Mouse (Mus musculus): ENCODE data around the gene Gm6899. TPM values are rescaled to one million over a fixed set of nuclear protein-coding genes. Genes with fewer than 3 reads are reported as not detected.

Gene Gm6899
- not detected for total RNA-seq (2021)
- long read RNA-seq, experiment 1 = 0 reads
- long read RNA-seq, experiment 2 = 0 reads

DNA sequence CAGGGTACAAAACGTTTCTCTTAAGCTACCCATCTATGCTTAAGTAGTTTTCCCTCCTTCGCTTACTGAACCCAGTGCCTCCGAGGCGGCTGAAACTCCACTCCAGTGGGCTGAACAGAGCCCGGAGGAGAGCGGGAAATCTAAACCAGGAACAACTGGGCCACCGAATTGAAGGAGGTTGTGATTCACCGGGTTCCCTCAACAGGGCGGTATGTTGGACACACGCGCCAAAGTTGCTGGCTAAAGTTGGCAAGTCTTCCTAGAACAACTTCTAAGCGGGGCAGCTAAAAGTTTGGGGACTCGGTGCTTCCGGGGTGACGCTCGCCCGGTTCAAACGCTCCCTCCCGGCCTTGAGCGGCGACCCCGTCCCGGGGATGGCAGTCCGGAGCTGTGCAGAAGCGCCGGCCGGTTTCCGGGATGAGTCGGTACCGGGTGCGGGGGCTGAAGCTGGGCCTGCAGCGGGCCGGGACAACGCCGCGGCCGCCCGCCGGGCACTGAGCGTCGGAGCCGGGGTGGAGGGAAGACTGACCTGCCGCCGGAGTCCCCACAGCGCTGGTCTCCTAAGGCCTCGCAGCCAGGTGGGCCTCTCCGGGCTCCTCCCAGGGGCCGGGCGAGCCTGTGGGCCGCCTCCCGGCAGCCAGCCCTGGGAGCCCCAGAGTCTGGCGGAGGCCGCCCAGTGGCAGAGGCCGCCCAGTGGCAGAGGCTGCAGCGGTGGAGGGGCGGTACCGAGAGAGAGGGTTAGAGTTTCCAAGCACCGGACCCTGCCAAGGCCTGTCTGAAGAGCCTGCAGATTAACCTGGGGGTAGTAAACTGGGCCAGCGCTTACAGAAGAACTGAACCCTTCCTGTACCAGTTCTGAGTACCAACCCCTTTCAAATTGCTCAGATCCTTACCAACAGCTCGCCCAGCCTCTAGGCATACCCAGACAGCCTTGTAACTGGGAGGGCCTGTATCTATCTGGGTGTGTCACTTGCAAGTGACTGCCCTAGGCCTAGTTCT is at the start of gene Gm6899, which contains the start of gene Vrk2:
TSS of gene Gm6899 (plus strand) at position 181 of the 999 bp plus-strand sequence.
TSS of gene Vrk2 (minus strand) at position 939 of the 999 bp plus-strand sequence.
- peak; percentile 86 for DNase-seq
- intact Hi-C loops (cut with DNase I) = loop anchor here (5.0 kb wide), 1 partner anchor 206 kb away; the partner anchor contains the start of gene Fancl

DNA sequence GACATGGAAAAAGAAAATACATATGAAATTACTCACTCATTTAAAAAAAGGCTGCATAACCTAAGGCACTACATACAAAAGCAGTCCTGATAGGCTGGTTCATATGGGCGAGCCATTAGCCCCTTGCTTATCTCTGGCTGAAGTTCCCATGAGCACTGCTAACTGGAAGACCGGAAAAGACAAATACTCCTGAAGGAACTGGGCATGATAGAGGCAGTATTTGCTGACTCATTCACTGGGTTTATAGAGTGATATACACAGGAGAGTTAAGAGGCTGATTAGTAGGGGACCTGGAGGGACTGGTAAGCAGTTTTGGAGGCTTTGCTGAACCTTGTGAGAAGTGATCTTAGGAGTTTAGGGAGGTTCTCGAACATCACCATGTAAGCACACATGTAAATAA is 41.5 kb upstream of the Gm6899 start:
- intact Hi-C loops (cut with DNase I) = no loop called here
- no peak for DNase-seq

DNA sequence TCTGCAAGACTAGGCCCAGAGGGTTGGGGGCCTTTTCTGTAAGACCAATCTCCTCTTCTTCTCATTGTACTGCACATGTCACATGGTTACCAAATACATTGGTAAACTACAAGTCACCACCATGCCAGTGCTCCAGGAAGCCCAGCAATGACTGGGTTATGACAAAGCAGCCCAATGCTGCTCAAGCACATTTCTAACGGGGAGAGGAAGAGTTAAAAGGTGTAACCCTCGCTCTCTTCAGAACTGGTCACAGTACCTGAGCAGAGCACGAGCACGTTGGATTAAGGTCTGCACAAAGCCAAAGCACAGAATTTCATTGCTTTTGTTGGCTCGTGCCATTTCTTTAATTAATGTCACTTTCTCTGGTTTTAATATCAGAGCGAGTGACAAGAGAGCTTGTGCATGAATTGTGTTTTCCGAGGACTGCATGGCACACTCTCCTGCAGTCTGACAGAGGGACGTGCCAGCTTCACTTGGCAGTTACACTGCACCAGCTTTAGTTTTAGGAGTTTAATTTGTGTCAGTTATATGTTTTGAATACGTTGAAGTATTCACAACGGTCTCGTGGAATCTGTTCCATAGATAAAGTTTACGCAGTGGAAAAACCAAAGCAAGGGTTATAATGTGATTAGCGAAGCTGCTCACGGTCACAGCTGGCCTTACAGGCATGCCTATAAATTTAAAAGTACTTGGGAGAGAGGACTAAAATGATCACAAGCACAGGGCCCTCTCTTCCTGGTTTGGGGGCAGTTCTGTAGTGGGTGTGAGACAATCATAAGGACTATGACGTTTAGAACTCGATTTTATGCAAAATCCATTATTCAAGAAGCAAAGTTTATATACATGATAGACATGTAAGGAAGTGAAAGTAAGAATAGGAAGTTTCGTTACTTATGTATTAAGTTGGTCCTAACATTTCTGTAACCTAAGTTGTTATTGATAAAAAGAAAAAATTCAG is 7.4 kb upstream of the Gm6899 start:
- intact Hi-C loops (cut with DNase I) = no loop called here
- no peak for DNase-seq

DNA sequence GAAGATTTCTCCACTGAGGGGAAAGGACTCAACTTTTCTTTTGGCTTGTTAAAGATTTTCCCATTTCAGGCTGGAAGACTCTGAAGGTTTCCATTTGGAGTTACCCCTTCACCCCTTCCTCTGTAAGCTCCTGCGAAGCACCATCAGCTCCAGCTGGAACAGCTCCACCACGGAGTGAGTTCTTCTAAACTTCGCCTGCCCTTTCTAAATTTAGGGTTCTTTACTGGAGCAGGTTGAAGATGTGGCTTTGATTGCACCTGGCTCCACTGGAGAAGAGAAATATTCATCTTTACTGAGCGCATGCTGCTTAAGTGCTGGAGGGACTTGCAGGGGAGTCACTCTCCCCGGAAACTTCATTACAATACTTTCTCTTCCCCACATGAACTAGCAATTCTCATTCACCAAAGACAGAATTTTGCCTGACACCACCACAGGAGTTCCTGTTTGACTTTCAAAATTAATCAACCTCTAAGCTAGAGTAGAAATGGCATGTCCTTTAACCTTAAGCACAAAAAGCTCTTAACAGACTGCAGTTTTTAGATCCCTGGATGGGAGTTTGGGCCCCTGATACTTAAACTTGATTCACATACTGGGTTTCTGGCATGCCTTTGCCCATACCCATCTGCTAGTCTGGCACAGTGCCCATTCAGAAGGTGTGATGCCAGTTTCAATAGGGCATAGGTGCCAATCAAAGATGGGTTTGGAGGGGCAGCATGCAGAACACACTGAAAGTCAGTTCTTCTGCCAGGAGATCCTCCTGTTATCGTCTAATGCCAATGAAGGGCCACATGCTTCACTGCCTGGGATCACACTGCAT is 6.5 kb upstream of the Gm6899 start:
- peak in 1 of 2 experiments; percentile 2 for DNase-seq
- intact Hi-C loops (cut with DNase I) = no loop called here

GRCm38 (mm10) chr11:26587184-26587524 is 5.9 kb upstream of the Gm6899 start:
- intact Hi-C loops (cut with DNase I) = no loop called here
- no peak for DNase-seq

- DNase-seq = peak in 1 of 2 experiments; percentile 1
- intact Hi-C loops (cut with DNase I) = loop anchor here (5.0 kb wide), 1 partner anchor 205 kb away; the partner anchor contains the start of gene Fancl
Observed at GRCm38 (mm10) chr11:26592395-26593053, 517 bp upstream of the Gm6899 start.

DNA sequence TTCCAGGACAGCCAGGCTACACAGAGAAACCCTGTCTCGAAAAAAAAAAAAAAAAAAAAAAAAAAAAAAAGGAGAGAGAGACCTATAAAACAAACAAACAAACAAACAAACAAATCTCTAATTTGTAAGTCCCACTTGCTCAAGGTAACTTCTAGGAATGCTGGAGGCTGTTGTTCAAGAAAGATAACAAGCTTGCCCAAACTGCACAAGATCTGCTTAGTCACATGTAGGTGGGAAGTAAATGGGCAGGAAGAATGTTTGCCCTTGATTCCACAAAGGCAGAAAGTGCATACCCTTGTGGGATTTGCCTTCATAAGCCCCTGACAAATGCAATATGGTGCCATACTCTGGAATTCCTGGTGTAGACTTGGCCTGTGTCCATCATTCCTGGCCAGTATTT is 1.4 kb downstream of the Gm6899 start:
- DNase-seq = no peak
- intact Hi-C loops (cut with DNase I) = loop anchor here (5.0 kb wide), 1 partner anchor 207 kb away; the partner anchor contains the start of gene Fancl

- intact Hi-C loops (cut with DNase I) = no loop called here
- DNase-seq = no peak
Observed at GRCm38 (mm10) chr11:26596186-26596585, 3.1 kb downstream of the Gm6899 start.

- no peak for DNase-seq
- intact Hi-C loops (cut with DNase I) = no loop called here
Observed at GRCm38 (mm10) chr11:26597145-26597544, 4.1 kb downstream of the Gm6899 start.

DNA sequence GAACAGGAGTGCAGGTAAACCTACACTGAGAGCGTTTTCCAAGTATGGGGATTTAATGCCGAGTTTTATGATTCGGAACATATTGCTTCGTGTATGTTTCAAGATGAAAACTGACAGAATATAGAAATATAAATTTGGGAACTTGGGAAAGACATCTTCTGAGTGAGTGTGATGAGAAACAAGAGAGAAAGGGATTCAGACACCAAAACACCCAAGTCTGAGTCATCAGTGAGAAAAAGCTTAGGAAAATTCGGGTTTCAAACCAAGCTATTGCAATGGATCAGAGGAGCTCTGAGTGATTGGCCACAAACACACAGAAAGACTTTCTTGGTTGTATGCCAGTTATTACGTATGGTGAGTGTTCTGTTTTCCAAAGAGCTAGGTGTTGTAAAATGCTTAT is 4.7 kb downstream of the Gm6899 start:
- intact Hi-C loops (cut with DNase I) = no loop called here

GRCm38 (mm10) chr11:26598876-26599275 is 5.8 kb downstream of the Gm6899 start:
- no peak for DNase-seq
- intact Hi-C loops (cut with DNase I) = no loop called here

More for the DNA sequence above, 4.7 kb downstream of the Gm6899 start:
- no peak for DNase-seq

GRCm38 (mm10) chr11:26600692-26601091 is 7.7 kb downstream of the Gm6899 start:
- no peak for DNase-seq
- intact Hi-C loops (cut with DNase I) = no loop called here

DNA sequence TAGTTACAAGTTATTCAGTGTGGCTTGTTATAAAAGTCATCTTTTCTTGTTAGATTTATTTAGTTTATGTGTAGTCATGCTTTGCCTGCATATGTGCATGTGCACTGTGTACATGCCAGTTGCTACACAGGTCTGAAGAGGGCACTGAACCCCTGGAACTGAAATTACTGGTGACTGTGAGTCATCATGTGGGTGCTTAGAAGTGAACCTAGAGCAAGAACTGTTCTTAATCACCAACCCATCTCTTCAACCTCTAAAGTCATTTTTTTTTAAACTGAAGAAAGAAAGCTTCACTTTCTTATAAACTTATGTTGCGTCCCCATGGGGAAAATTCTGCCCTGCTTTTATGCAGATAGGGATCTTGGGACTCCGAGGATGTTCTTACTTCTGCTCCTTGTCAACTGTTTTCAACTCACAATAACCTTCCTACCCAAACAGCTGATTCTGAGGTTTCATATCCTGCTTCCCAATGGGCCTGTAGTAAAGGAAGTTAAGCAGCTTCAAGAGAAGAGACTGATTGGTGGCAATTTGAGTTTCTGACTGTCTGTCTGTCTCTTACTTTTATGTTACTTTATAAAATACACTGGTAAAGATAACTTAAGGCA is 8.6 kb downstream of the Gm6899 start:
- intact Hi-C loops (cut with DNase I) = no loop called here
- DNase-seq = no peak

DNA sequence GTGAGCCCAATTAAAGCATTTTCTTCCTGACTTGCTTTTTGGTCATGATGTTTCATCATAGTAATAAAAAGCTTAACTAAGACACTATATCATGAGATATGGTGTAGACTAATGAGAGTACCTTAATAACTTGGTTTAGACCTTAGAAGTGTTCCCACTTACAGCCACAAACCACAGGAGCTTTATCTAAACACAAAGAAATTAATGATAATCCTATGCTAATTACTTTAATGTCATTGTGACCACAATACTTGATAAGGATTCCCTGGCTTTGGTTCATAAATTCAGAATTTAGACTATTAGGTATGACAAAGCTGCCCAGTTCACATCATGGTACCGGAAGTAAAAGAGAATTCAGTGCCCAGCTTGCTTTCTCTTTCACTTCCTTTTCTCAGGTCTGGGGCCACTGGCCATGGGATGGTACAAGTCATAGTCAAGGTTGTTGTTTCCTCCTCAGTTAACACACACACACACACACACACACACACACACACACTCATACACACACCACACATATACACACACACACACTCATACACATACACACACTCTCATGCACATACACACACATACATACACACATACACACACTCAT is 11.1 kb downstream of the Gm6899 start:
- intact Hi-C loops (cut with DNase I) = no loop called here
- DNase-seq = no peak

DNA sequence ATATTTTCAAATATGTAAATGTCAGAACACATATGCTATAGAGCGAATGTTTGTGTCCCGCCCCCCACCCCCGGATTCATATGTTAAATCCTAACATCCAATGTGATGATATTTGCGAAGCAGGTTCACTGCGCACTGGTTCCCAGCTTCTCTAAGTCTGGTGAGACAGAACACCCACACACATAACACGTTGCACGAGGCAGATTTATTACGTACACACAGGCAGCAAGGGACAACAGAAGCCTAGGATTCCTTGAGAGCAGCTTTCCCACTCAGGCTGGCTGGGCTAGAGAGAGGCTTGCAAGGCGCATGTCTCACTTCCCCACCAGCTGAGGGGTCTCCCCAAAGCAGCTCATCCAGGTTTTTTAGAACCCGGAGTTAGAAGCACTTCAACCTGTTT is 15.8 kb downstream of the Gm6899 start:
- intact Hi-C loops (cut with DNase I) = no loop called here
- DNase-seq = no peak

DNA sequence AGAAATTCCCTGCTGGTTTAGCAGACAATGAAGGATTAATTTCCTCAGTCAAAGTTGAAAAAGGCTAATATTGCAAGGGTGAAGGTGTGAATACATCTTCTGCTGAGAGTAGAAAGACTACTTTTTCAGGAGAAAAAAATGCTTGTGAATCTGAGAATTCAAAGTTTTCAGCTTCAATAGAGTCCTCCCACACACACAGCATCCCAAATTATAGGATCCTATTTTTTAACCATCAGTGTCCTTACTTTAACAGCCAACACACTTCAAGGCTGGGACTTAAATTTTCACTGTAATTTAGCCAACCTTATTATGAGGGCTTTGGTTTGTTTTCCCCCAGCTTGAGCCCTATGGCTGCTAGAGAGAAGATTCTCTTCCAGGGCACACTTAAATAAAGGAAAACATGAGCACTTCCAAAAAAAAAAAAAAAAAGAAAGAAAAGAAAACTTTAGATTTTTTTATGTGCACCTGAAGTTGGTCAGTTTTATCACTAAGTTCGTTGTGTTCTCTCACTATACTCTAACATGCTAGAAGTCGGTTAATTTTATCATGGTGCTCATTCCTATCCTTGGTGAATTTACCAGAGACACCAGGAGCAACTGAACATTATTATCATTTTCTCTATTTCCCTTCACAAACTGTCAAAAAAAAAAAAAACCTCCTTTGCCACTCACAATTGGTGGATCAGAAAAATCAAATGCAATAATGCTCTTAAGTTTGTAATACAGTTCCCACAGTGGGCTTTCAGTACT is 25.6 kb downstream of the Gm6899 start:
- DNase-seq = no peak
- intact Hi-C loops (cut with DNase I) = no loop called here

- DNase-seq = no peak
- intact Hi-C loops (cut with DNase I) = no loop called here
Observed at GRCm38 (mm10) chr11:26622727-26623126, 29.7 kb downstream of the Gm6899 start.

- intact Hi-C loops (cut with DNase I) = no loop called here
- no peak for DNase-seq
Observed at GRCm38 (mm10) chr11:26636239-26636638, 43.2 kb downstream of the Gm6899 start.

Data from heart, postnatal 14 days (tissue).